Mouse (Mus musculus) midbrain, embryonic 14.5 days (tissue): ENCODE measurements at regions not wholly inside any gene's neighbourhood (a gene's known extent, or its start where the extent isn't known, plus 50 kb on each side); places are given as distances from the start of the nearest gene placed in this dataset.

Experiments
- ATAC-seq: fragments of 200-750 bp; cut with Nextera tagmentation; 2 replicates; pipeline ENCODE4 v1.8.0; 2017; ENCODE audit warnings: moderate number of reproducible peaks, moderate library complexity; ENCODE audit not compliant: low FRiP score, low TSS enrichment
- DNase-seq: peaks from one replicate; pipeline ENCODE4 v3.0.0-alpha.2; 2015
- H3K27ac ChIP-seq: fragments of 300-500 bp; sonication (generic); replicated peaks from 2 replicates; pipeline ENCODE4 v1.5.1; 2014; ENCODE audit warnings: mild to moderate bottlenecking, low read depth, low read length, moderate library complexity
- H3K27me3 ChIP-seq: fragments of 300-500 bp; sonication (generic); 2 replicates; pipeline ENCODE4 v1.6.1; 2014; ENCODE audit warnings: low read length, control low read depth, mixed read lengths; ENCODE audit not compliant: control insufficient read depth, insufficient read depth
- H3K36me3 ChIP-seq: fragments of 300-500 bp; sonication (generic); 2 replicates; pipeline ENCODE4 v1.6.1; 2014; ENCODE audit warnings: low read length, control low read depth; ENCODE audit not compliant: control insufficient read depth, insufficient read depth
- H3K4me1 ChIP-seq: fragments of 300-500 bp; sonication (generic); 2 replicates; pipeline ENCODE4 v1.6.1; 2014; ENCODE audit warnings: mild to moderate bottlenecking, antibody characterized with exemption, low read length, control low read depth; ENCODE audit not compliant: control insufficient read depth, insufficient read depth
- H3K4me2 ChIP-seq: fragments of 300-500 bp; sonication (generic); 2 replicates; pipeline ENCODE4 v1.6.1; 2014; ENCODE audit warnings: mild to moderate bottlenecking, low read length, moderate library complexity
- H3K4me3 ChIP-seq: fragments of 300-500 bp; sonication (generic); replicated peaks from 2 replicates; pipeline ENCODE4 v1.5.1; 2014; ENCODE audit warnings: low read depth, low read length
- H3K9ac ChIP-seq: fragments of 300-500 bp; sonication (generic); replicated peaks from 2 replicates; pipeline ENCODE4 v1.6.1; 2014; ENCODE audit warnings: mild to moderate bottlenecking, low read length, moderate library complexity
- H3K9me3 ChIP-seq: fragments of 300-500 bp; sonication (generic); 2 replicates; pipeline ENCODE4 v1.6.1; 2016; ENCODE audit warnings: low read length, control low read depth, mixed read lengths; ENCODE audit not compliant: control insufficient read depth
- WGBS: fragments of 180-500 bp; shearing (Covaris S2); extraction: QIAGEN DNeasy Blood & Tissue Kit; methylation state at CpG from one replicate; pipeline ENCODE4 v1.1.7; 2014; 5-methylcytosine and 5-hydroxymethylcytosine counted together

DNA sequence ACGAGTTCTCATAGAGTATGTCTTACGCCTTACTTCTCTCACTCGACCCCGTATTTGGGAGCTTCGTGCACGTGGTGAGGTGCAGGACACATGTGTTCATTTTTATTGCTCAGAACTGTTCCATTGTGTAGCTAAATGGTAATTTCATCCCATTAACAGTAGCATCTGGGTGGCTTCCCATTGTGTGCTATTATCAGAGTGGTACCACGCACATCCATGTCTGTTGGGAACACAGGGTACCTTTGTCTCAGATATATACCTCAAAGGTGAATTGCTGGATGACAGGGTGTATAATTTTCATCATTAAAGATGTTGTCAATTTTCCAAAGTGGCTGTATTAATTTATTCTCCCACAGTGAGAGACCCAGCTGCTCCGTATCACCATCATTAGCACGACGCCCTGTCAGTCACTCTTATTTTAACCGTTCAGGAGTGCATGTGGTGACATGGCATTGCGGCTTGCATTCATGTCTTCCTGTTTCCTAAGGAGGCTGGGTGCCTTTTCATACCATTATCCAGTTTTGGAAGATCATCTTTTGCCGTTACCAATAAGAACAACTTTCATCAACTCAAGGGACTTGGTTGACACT is 404.2 kb downstream of the Rnd3 start:
- Histone ChIP-seq H3K27me3 (no peaks in the 10 kb centered on the region), H3K36me3 (no peaks in the 10 kb centered on the region), H3K9me3 (no peaks in the 10 kb centered on the region), H3K27ac (0 out of 2 replicates have a peak overlapping the region, but pooled peaks have one; percentile 13), H3K9ac (no peak overlapping the region), H3K4me1 (no peaks in the 10 kb centered on the region), H3K4me3 (no peak overlapping the region), H3K4me2 (no peak overlapping the region)
- DNase-seq (peak; percentile 31), ATAC-seq (peak; percentile 79; the same call in 1 of the 2 replicates)
- WGBS, result 46% methylated on average over 13 of the region's 13 CpGs

DNA sequence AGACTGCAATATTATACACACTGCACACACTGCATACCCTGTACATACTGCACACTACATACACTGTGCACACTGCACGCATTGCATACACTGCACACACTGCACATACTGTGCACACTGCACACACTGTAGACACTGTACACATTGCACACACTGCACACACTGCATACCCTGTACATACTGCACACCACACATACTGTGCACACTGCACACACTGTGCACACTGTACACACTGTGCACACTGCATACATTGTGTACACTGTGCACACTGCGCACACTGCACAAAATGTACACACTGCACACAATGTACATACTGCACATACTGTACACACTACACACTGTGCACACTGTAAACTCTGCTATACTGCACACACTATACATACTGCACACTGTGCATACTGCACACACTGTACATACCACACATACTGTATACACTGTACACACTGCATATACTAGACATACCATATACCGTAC is 405.1 kb downstream of the Rnd3 start:
- Histone ChIP-seq H3K9me3 (no peaks in the 10 kb centered on the region), H3K36me3 (no peaks in the 10 kb centered on the region), H3K4me3 (no peak overlapping the region), H3K27me3 (no peaks in the 10 kb centered on the region), H3K27ac (no peak overlapping the region), H3K9ac (no peak overlapping the region), H3K4me1 (peaks cover 2% of the 10 kb centered on the region; the same call in 1 of the 2 replicates), H3K4me2 (no peak overlapping the region)
- 98% methylated on average over 3 of the region's 3 CpGs for WGBS
- DNase-seq (no peak), ATAC-seq (peak; percentile 46; the same call in 1 of the 2 replicates)

DNA sequence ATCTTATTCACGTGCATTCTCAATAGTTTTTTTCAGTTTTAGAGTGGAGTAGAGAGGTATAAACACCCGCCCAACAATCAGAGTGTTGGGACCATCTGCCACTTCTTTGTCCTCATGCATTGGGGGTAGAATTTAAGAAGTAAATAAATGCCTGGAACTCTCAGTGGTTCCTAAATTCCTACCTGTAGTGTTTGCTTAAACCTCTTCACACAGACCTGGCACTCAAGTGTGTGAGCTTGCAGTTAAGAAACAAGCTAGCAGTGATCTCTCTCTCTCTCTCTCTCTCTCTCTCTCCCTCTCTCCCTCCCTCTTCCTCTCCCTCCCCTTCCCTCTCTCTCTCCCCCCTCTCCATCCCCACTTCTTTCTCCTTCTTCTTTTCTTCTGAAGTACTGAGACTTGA is 406.5 kb downstream of the Rnd3 start:
- WGBS, result 70% methylated on average over 2 of the region's 2 CpGs
- Histone ChIP-seq H3K36me3 (no peaks in the 10 kb centered on the region), H3K9ac (no peak overlapping the region), H3K27ac (no peak overlapping the region), H3K27me3 (no peaks in the 10 kb centered on the region), H3K9me3 (no peaks in the 10 kb centered on the region), H3K4me2 (no peak overlapping the region), H3K4me1 (peaks cover 13% of the 10 kb centered on the region; the same call in 1 of the 2 replicates), H3K4me3 (no peak overlapping the region)
- DNase-seq (no peak), ATAC-seq (no peak)

DNA sequence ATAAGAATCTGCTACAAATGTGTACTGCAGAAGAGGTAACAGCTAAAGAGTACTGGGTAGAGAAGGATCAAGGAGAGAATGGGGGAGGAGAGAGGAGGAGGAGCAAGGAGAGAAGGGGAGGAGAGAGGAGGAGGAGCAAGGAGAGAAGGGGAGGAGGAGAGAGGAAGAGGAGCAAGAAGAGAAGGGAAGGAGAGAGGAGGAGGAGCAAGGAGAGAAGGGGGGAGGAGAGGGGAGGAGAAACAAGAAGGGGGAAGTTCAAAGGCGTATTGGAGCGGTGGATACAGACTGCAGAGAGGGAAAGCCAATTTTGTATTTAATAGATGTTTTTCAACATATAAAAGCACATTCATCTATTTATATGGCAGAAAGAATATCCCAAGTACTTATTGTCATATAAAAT is 407.6 kb downstream of the Rnd3 start:
- ATAC-seq (no peak), DNase-seq (no peak)
- WGBS, result 64% methylated on average over 2 of the region's 2 CpGs
- H3K4me2 ChIP-seq, result no peak overlapping the region
- H3K4me1 ChIP-seq, result peaks cover 16% of the 10 kb centered on the region; the same call in 1 of the 2 replicates
- no peak overlapping the region for H3K9ac ChIP-seq
- no peak overlapping the region for H3K4me3 ChIP-seq
- no peaks in the 10 kb centered on the region for H3K9me3 ChIP-seq
- no peak overlapping the region for H3K27ac ChIP-seq
- H3K27me3 ChIP-seq, result no peaks in the 10 kb centered on the region
- no peaks in the 10 kb centered on the region for H3K36me3 ChIP-seq

DNA sequence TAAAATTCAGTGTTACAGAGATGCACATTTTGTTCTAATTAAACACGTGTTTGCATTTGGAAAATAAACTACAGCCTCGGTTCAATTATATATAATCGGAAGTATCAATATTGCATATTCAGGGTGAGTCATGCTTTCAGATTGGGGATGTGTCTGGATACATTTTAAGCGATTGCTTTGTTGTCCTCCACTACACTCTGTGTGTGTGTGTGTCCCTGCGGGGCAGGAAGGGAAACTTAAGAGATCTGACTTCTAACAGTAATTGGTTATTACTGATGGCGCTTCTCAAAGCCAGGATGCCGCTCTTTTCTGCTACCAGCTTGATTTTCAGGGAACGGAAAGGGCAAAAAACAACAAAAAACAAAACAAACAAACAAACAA is 409.3 kb downstream of the Rnd3 start:
- no peaks in the 10 kb centered on the region for H3K36me3 ChIP-seq
- H3K9me3 ChIP-seq, result no peaks in the 10 kb centered on the region
- H3K4me2 ChIP-seq, result no peak overlapping the region
- no peak overlapping the region for H3K9ac ChIP-seq
- ATAC-seq (no peak), DNase-seq (peak; percentile 52)
- no peak overlapping the region for H3K27ac ChIP-seq
- peaks cover 16% of the 10 kb centered on the region; the same call in 1 of the 2 replicates for H3K4me1 ChIP-seq
- WGBS, result 58% methylated on average over 8 of the region's 8 CpGs
- H3K4me3 ChIP-seq, result no peak overlapping the region
- H3K27me3 ChIP-seq, result no peaks in the 10 kb centered on the region

DNA sequence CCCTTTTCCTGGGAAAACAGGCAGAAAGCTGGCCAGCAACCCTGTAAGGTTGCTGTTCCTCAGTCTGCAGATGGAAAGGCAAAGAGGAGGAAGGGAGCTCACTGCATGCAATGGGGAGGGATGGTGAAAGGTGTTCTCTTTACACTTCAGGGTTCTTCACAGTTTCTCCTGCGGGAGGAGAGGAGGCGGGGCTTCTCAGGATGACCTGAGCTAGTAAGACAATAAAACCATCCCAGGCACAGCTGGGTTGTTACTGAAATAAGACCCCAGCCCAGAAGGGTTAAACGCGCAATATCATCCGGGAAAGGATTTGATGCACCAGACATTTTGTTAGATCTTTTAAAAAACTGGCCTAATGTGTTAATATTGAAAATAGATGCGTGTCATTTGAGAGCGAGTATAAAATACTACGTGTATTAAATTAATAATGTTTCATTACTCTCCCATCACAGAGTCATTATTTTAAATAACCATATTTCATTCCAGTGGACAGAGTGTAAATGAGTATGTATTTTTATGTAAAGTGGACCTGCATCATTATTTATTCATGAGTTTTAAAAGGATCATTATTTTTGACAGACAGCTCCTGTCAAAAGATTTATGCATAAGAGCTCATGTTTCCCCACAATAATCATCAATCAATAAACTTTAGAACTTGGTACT is 409.8 kb downstream of the Rnd3 start:
- H3K27ac ChIP-seq, result peak overlapping the region; percentile 46

DNA sequence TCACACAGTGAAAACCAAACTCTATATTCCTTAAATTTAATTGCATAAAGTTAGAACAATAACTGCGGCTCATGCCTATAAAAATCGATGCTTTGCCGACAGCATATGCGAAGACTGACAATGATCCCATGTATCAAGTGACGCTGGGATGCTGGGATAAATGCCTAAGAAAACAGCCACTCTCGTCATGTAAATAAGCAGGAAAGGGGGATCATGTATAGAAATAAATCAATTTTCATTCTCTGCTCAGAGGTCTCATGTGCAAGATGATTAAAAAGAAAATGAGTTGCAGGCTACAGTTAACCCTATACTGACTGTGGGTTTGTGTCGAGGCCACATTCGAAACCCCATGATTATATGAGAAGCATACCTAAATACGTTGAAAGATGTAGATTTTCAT is 411.2 kb downstream of the Rnd3 start:
- 50% methylated on average over 9 of the region's 9 CpGs for WGBS
- peaks cover 16% of the 10 kb centered on the region; the same call in 1 of the 2 replicates for H3K4me1 ChIP-seq
- H3K9me3 ChIP-seq, result no peaks in the 10 kb centered on the region
- H3K4me3 ChIP-seq, result no peak overlapping the region
- H3K36me3 ChIP-seq, result no peaks in the 10 kb centered on the region
- H3K4me2 ChIP-seq, result no peak overlapping the region
- no peak overlapping the region for H3K9ac ChIP-seq
- no peak for ATAC-seq
- DNase-seq, result peak; percentile 53
- H3K27me3 ChIP-seq, result no peaks in the 10 kb centered on the region
- 0 out of 2 replicates have a peak overlapping the region, but pooled peaks have one; percentile 21 for H3K27ac ChIP-seq

More for the DNA sequence above, 409.8 kb downstream of the Rnd3 start:
- DNase-seq, result peak; percentile 40
- Histone ChIP-seq H3K36me3 (no peaks in the 10 kb centered on the region), H3K9ac (no peak overlapping the region), H3K4me2 (no peak overlapping the region), H3K9me3 (no peaks in the 10 kb centered on the region), H3K4me1 (peaks cover 16% of the 10 kb centered on the region; the same call in 1 of the 2 replicates), H3K27me3 (no peaks in the 10 kb centered on the region), H3K4me3 (no peak overlapping the region)
- 44% methylated on average over 8 of the region's 8 CpGs for WGBS
- ATAC-seq, result no peak

DNA sequence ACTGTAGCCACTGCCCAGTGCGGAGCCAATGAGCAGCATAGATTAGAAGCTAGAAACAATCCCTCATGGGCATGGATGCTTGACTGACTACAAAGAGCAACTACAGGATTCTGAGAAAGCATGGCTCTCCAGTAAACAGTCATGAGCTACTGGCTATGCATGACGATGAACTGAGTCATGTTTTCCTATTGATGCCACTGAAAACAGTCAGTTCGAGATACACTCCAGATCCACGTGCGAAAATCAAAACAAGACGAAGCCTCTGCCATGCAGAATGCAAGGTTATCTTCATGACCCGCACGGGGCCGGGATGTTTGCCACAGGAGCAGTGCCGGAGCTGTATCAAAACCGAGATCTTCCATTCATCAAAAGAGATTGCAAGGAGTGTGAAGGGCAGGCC is 413.9 kb downstream of the Rnd3 start:
- Histone ChIP-seq H3K27me3 (no peaks in the 10 kb centered on the region), H3K4me1 (peaks cover 16% of the 10 kb centered on the region; the same call in 1 of the 2 replicates), H3K9ac (no peak overlapping the region), H3K27ac (no peak overlapping the region), H3K4me3 (no peak overlapping the region), H3K9me3 (no peaks in the 10 kb centered on the region), H3K36me3 (no peaks in the 10 kb centered on the region), H3K4me2 (no peak overlapping the region)
- no peak for ATAC-seq
- 92% methylated on average over 11 of the region's 11 CpGs for WGBS
- no peak for DNase-seq

DNA sequence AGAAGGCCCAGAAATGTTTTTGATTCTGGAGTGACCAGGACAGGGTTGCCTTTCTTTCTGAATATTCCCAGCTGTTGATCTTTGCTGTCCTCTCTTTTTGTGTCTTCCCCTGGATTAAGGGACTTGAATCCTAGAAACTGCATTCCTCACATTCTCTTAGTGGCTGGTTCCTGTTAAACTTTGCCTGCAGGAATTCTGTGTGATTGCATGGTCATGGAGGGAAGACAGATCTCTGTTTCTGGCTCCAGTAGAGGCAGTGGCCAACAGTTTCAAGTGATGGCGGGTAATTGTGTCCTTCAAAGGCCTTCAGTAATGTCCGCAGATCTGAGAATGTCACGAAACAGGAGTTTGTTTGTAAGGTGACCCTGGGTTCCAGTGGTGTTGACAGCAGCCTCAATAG is 410.1 kb upstream of the Mmadhc start:
- no peaks in the 10 kb centered on the region for H3K27me3 ChIP-seq
- H3K9ac ChIP-seq, result no peak overlapping the region
- ATAC-seq (no peak), DNase-seq (no peak)
- no peak overlapping the region for H3K27ac ChIP-seq
- H3K4me1 ChIP-seq, result peaks cover 10% of the 10 kb centered on the region
- no peaks in the 10 kb centered on the region for H3K36me3 ChIP-seq
- 83% methylated on average over 3 of the region's 3 CpGs for WGBS
- no peak overlapping the region for H3K4me2 ChIP-seq
- H3K9me3 ChIP-seq, result no peaks in the 10 kb centered on the region
- no peak overlapping the region for H3K4me3 ChIP-seq
